Comparison of ENCODE assay signal across 10 mouse cellular contexts in genomic region chr9:60757817-60758216, GRCm38 (mm10). TPM values are rescaled to one million over a fixed set of nuclear protein-coding genes. Genes with fewer than 3 reads are reported as not detected.
A peak's percentile ranks its signal among the peaks of the same experiment; 100 is the strongest.
DNase-seq lines count a peak whose midpoint lies in the region; ATAC-seq and TF ChIP-seq lines count a peak whose summit lies in the region.
"Had no signal": no experiment of that assay in that cellular context is flagged by ENCODE, and none has a peak within 500 bp of the region (broad histone marks: within the 10 kb centered on the region; RNA-seq: fewer than 3 reads in every experiment).

No protein-coding gene starts in this region.

- WGBS in neural tube, embryonic 15.5 days: 63% methylated on average over 5 of the region's 5 CpGs
- WGBS in kidney, postnatal 0 days: 11% methylated on average over 5 of the region's 5 CpGs

- no peak overlapping the region for H3K27ac ChIP-seq in neural tube, embryonic 15.5 days (replicated peaks)
- peak overlapping the region; percentile 51 for H3K27ac ChIP-seq in kidney, postnatal 0 days

- H3K4me1 ChIP-seq in neural tube, embryonic 15.5 days: 0 out of 2 replicates have a peak, but pooled peaks cover 10% of the 10 kb centered on the region
- H3K4me1 ChIP-seq in kidney, postnatal 0 days (replicated peaks; ENCODE audit: insufficient read depth, low read length): no peaks in the 10 kb centered on the region; the same call in 1 of the 2 replicates

- no peak overlapping the region for H3K4me3 ChIP-seq in neural tube, embryonic 15.5 days (replicated peaks)
- H3K4me3 ChIP-seq in kidney, postnatal 0 days (replicated peaks; ENCODE audit: low read depth, low read length): no peak overlapping the region

- no peak overlapping the region for H3K9ac ChIP-seq in neural tube, embryonic 15.5 days (replicated peaks)
- no peak overlapping the region for H3K9ac ChIP-seq in kidney, postnatal 0 days (ENCODE audit: low read depth, low read length)

- no peaks in the 10 kb centered on the region for H3K27me3 ChIP-seq in neural tube, embryonic 15.5 days (replicated peaks)
- H3K27me3 ChIP-seq in kidney, postnatal 0 days (ENCODE audit: insufficient read depth, low read length): no peaks in the 10 kb centered on the region
- H3K27me3 ChIP-seq: Patski had no signal

- H3K36me3 ChIP-seq in neural tube, embryonic 15.5 days: no peaks in the 10 kb centered on the region
- no peaks in the 10 kb centered on the region for H3K36me3 ChIP-seq in kidney, postnatal 0 days (ENCODE audit: insufficient read depth, low read length)

- no peak overlapping the region for H3K4me2 ChIP-seq in neural tube, embryonic 15.5 days
- no peak overlapping the region for H3K4me2 ChIP-seq in kidney, postnatal 0 days (ENCODE audit: low read length)

- no peak for ATAC-seq in neural tube, embryonic 15.5 days (ENCODE audit: low FRiP score)
- peak; percentile 65; the same call in 1 of the 2 replicates for ATAC-seq in kidney, postnatal 0 days (replicated peaks; ENCODE audit: low FRiP score, low read depth)
- no peak for ATAC-seq in erythroblast, adult 5-6 weeks (replicated peaks; ENCODE audit: low FRiP score, poor library complexity, severe bottlenecking)
- ATAC-seq: Patski had no signal

- H3K9me3 ChIP-seq in neural tube, embryonic 15.5 days (replicated peaks): no peaks in the 10 kb centered on the region
- no peaks in the 10 kb centered on the region for H3K9me3 ChIP-seq in kidney, postnatal 0 days (replicated peaks; ENCODE audit: low read length)

- DNase-seq in neural tube, embryonic 10.5 days (ENCODE audit: extremely low spot score, low spot score): peak; percentile 44
- peak; percentile 43 to 60 for DNase-seq in heart, adult 9 months (ENCODE audit: low spot score in 2 of 2)
- DNase-seq in kidney, postnatal 0 days (ENCODE audit: low spot score): peak; percentile 70
- no peak for DNase-seq in thymus, postnatal 4 days
- no peak for DNase-seq in adrenal gland, postnatal 10 days
- DNase-seq: cerebellum, adult 8-10 months; thymus, adult 2 months had no signal

- no peak for TF ChIP-seq CTCF in kidney, postnatal 0 days (IDR thresholded peaks at IDR 0.05; ENCODE audit: low read depth)

RNA-seq across cellular contexts. Expression of gene Uaca, which starts 36.5 kb away (rescaled TPM):
- 16.9 and 24.6 TPM in 2 replicates for polyA plus RNA-seq in neural tube, embryonic 15.5 days (2015; fragmentation: Nextera tagmentation; extraction: Ambion mirVana)
- 26.9 and 30.5 TPM in 2 replicates for polyA plus RNA-seq in kidney, postnatal 0 days (2015; fragmentation: Nextera tagmentation; extraction: Ambion mirVana)
- total RNA-seq in adrenal gland, postnatal 10 days (2021): 10 to 100 TPM; 40.7 to 51.1 TPM
- not detected in 2 replicates for total RNA-seq in erythroblast, adult 5-6 weeks (2015; ENCODE audit: low replicate concordance)
- total RNA-seq in erythroblast, adult 5-6 weeks (2017; ENCODE audit: low replicate concordance): not detected in 2 replicates

RNA-seq across cellular contexts. Expression of gene Larp6, which starts 45.0 kb away (rescaled TPM):
- 21.5 and 24.1 TPM in 2 replicates for polyA plus RNA-seq in neural tube, embryonic 15.5 days (2015; fragmentation: Nextera tagmentation; extraction: Ambion mirVana)
- polyA plus RNA-seq in kidney, postnatal 0 days (2015; fragmentation: Nextera tagmentation; extraction: Ambion mirVana): 2.1 and 2.4 TPM in 2 replicates
- total RNA-seq in adrenal gland, postnatal 10 days (2021): 1 to 10 TPM; 2.3 to 2.6 TPM
- not detected in 2 replicates for total RNA-seq in erythroblast, adult 5-6 weeks (2015; ENCODE audit: low replicate concordance)
- not detected in 2 replicates for total RNA-seq in erythroblast, adult 5-6 weeks (2017; ENCODE audit: low replicate concordance)
- polyA plus RNA-seq: Patski had no signal

Comparison
In these comparisons a context has a peak if more than half of its experiments do, and no peak if none do; other contexts are left out.
1. DNase-seq: peak in neural tube, embryonic 10.5 days (single experiment), heart, adult 9 months (2 of 2) and kidney, postnatal 0 days (single experiment); none in thymus, postnatal 4 days (single experiment) and adrenal gland, postnatal 10 days (single experiment).
2. RNA of gene Uaca, which starts 36.5 kb away (total RNA-seq): 40.7 to 51.1 TPM in adrenal gland, postnatal 10 days; not detected in erythroblast, adult 5-6 weeks; every median in the first group is over 10 times any median in the second.